Mouse (Mus musculus) neural tube, embryonic 13.5 days (tissue): ENCODE results near the gene Arl15. TPM values are rescaled to one million over a fixed set of nuclear protein-coding genes. Genes with fewer than 3 reads are reported as not detected.

Source experiments
- ATAC-seq: fragments of 200-750 bp; cut with Nextera tagmentation; 2 replicates; pipeline ENCODE4 v1.8.0; 2017; ENCODE audit warnings: low read depth, mild to moderate bottlenecking, moderate TSS enrichment, moderate library complexity
- H3K27ac ChIP-seq: fragments of 300-500 bp; sonication (generic); replicated peaks from 2 replicates; pipeline ENCODE4 v1.5.1; 2015; ENCODE audit warnings: moderate library complexity, mild to moderate bottlenecking, inconsistent platforms
- H3K27me3 ChIP-seq: fragments of 300-500 bp; sonication (generic); 2 replicates; pipeline ENCODE4 v1.6.1; 2015; ENCODE audit warnings: mild to moderate bottlenecking, inconsistent platforms
- H3K36me3 ChIP-seq: fragments of 300-500 bp; sonication (generic); 2 replicates; pipeline ENCODE4 v1.6.1; 2015; ENCODE audit warnings: mild to moderate bottlenecking, inconsistent platforms
- H3K4me1 ChIP-seq: fragments of 300-500 bp; sonication (generic); replicated peaks from 2 replicates; pipeline ENCODE4 v1.6.1; 2015; ENCODE audit warnings: inconsistent platforms
- H3K4me2 ChIP-seq: fragments of 300-500 bp; sonication (generic); 2 replicates; pipeline ENCODE4 v1.6.1; 2015; ENCODE audit warnings: inconsistent platforms, mild to moderate bottlenecking, moderate library complexity
- H3K4me3 ChIP-seq: fragments of 300-500 bp; sonication (generic); 2 replicates; pipeline ENCODE4 v1.5.1; 2015; ENCODE audit warnings: mild to moderate bottlenecking, inconsistent platforms
- H3K9ac ChIP-seq: fragments of 300-500 bp; sonication (generic); 2 replicates; pipeline ENCODE4 v1.6.1; 2015; ENCODE audit warnings: moderate library complexity, mild to moderate bottlenecking, inconsistent platforms
- H3K9me3 ChIP-seq: fragments of 300-500 bp; sonication (generic); 2 replicates; pipeline ENCODE4 v1.6.1; 2016; ENCODE audit warnings: inconsistent platforms
- WGBS: fragments of 180-500 bp; shearing (Covaris S2); methylation state at CpG from one replicate; pipeline ENCODE4 v1.1.7; 2015; 5-methylcytosine and 5-hydroxymethylcytosine counted together
- polyA plus RNA-seq: library from polyadenylated mRNA; unstranded; fragments of >200 nt; fragmentation: Nextera tagmentation; extraction: Ambion mirVana; gene quantifications from 2 replicates; pipeline ENCODE4 v1.2.1, GENCODE M21; 2015

The Arl15 gene
- polyA plus RNA-seq, 1 experiment from 2014 or later, result 14.8 TPM

DNA sequence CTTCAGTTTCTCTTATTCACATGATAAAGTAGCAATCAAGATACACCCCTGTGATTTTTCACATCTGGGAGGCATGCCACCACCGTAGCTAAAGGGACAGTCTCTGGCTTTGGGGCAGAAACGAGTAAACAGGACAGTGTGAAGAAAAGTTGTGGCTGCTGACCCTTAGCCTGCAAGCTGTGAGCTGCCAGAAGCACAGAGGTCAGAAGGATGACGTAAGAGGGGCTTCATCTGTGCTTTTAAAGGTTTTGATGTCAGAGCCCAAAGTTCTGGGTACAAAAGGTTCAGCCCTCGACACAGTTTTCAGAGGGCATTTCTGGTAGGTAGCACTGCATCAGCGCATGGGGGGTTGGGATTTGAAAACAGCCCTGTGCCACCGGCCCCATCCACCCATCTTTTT, 266.0 kb downstream of the Arl15 start:
- H3K4me2 ChIP-seq, result no peak overlapping the region
- no peak for ATAC-seq
- no peaks in the 10 kb centered on the region for H3K4me1 ChIP-seq
- H3K36me3 ChIP-seq, result no peaks in the 10 kb centered on the region
- no peak overlapping the region for H3K27ac ChIP-seq
- WGBS, result 80% methylated on average over 6 of the region's 6 CpGs
- H3K9ac ChIP-seq, result no peak overlapping the region
- H3K9me3 ChIP-seq, result no peaks in the 10 kb centered on the region
- no peak overlapping the region for H3K4me3 ChIP-seq
- no peaks in the 10 kb centered on the region for H3K27me3 ChIP-seq

DNA sequence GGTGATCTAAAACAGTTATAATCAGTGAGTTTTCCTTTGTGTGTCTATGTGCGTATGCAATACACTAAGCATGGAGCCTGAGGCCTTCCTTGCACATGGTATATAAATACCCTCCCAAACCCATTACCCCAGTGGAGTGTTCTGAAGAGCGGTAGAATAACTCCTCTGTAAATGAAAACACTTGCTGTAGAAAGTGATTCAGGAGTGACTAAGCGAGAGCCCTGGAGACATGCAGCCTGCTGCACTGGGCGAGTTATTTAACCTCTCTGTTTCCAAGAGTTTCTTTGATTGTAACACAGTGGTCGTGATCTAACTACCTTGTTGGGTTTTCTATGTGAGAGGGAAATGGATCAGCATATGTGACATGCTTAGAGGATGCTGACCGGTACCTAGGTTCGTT, 266.9 kb downstream of the Arl15 start:
- 89% methylated on average over 7 of the region's 7 CpGs for WGBS
- no peak for ATAC-seq
- H3K4me1 ChIP-seq, result no peaks in the 10 kb centered on the region
- H3K4me2 ChIP-seq, result no peak overlapping the region
- no peak overlapping the region for H3K9ac ChIP-seq
- no peak overlapping the region for H3K27ac ChIP-seq
- no peak overlapping the region for H3K4me3 ChIP-seq
- no peaks in the 10 kb centered on the region for H3K9me3 ChIP-seq
- no peaks in the 10 kb centered on the region for H3K36me3 ChIP-seq
- H3K27me3 ChIP-seq, result no peaks in the 10 kb centered on the region

DNA sequence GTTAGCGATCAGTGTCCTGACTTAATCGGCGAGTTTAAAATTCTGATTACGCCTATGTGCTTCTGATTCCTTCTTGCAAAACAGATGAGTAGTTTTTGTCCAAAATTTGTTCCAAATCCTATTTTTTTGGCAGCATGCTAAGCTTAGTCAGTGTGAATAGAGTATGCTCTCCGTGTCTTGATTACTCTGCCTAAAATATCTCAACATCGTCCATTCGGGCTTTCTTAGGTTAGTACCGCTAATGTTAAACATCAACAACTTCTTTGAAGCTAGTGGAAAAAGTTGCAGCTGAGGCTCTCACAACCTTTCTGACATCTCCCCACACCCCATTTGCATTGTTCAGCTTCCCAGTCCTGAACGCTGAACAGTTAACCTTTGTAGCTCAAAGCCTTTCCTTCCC, 269.8 kb downstream of the Arl15 start:
- no peak overlapping the region for H3K4me3 ChIP-seq
- 85% methylated on average over 9 of the region's 9 CpGs for WGBS
- no peak overlapping the region for H3K4me2 ChIP-seq
- H3K36me3 ChIP-seq, result no peaks in the 10 kb centered on the region
- H3K27ac ChIP-seq, result no peak overlapping the region
- no peaks in the 10 kb centered on the region for H3K9me3 ChIP-seq
- no peaks in the 10 kb centered on the region for H3K4me1 ChIP-seq
- no peaks in the 10 kb centered on the region for H3K27me3 ChIP-seq
- no peak for ATAC-seq
- no peak overlapping the region for H3K9ac ChIP-seq

DNA sequence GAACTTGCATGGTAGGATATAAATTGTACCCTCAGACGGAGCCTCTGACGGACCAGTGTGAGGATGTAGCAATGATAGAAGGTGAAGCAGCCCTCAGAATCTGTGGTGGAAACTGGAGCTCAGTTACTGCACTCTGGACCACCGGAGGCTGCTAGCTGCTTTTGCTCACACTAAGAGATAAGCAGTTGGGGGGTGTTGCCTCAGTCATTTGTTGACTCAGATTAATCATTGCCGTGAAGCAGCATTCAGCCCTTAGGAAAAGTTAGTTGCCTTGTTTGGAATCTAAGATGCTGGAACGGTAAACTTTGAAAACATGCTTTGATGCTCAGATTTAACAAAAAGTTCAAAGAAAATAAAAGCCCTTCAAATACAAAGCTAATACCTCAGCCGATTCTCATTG, 270.7 kb downstream of the Arl15 start:
- 48% methylated on average over 6 of the region's 6 CpGs for WGBS
- Histone ChIP-seq H3K27me3 (no peaks in the 10 kb centered on the region), H3K4me2 (no peak overlapping the region), H3K4me1 (no peaks in the 10 kb centered on the region), H3K27ac (no peak overlapping the region), H3K9ac (no peak overlapping the region), H3K4me3 (no peak overlapping the region), H3K36me3 (no peaks in the 10 kb centered on the region), H3K9me3 (no peaks in the 10 kb centered on the region)
- ATAC-seq, result no peak

DNA sequence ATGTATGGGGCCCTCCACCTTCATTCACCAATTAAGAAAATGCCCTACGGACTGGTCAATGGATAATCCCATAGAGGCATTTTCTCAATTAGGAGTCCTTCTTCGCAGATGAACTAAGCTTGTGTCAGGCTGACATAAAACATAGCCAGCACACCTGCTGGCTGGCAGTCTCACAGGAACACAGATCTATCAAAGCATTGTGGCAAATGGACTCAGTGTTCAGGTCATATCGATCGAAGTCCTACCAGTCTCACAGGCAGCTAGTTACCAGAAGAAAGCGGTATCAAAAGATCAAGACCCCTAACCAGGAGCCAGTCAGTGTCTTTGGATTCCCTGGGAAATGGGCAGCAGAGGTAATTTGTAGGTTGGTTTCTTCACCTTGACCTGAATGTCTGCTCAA, 274.1 kb downstream of the Arl15 start:
- no peak overlapping the region for H3K4me2 ChIP-seq
- no peak overlapping the region for H3K4me3 ChIP-seq
- H3K27me3 ChIP-seq, result no peaks in the 10 kb centered on the region
- H3K9me3 ChIP-seq, result no peaks in the 10 kb centered on the region
- no peak overlapping the region for H3K27ac ChIP-seq
- no peaks in the 10 kb centered on the region for H3K36me3 ChIP-seq
- H3K4me1 ChIP-seq, result no peaks in the 10 kb centered on the region
- ATAC-seq, result no peak
- 85% methylated on average over 5 of the region's 5 CpGs for WGBS
- H3K9ac ChIP-seq, result no peak overlapping the region

DNA sequence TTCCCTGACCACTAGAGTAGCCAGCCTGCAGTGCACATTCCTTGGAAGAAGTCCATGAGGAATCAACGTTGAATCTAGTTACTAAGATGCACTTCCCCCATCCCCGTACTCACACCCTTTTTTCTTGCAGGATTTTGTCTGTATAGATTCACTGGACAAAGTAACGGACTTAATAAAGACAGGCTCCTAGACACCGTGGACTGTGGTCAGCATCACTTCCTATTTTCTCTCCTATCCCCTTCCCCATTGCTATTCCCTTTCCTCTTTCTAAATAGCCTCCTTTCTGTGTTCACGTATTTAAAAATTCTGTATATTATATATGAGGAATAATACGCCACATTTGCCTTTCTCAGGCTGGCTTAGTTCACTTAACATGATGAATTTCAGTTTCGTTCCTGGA, 277.1 kb downstream of the Arl15 start:
- 92% methylated on average over 7 of the region's 7 CpGs for WGBS
- Histone ChIP-seq H3K9me3 (no peaks in the 10 kb centered on the region), H3K4me3 (no peak overlapping the region), H3K9ac (no peak overlapping the region), H3K4me2 (no peak overlapping the region), H3K4me1 (no peaks in the 10 kb centered on the region; the same call in 1 of the 2 replicates), H3K27me3 (no peaks in the 10 kb centered on the region), H3K27ac (no peak overlapping the region), H3K36me3 (no peaks in the 10 kb centered on the region)
- ATAC-seq, result no peak

DNA sequence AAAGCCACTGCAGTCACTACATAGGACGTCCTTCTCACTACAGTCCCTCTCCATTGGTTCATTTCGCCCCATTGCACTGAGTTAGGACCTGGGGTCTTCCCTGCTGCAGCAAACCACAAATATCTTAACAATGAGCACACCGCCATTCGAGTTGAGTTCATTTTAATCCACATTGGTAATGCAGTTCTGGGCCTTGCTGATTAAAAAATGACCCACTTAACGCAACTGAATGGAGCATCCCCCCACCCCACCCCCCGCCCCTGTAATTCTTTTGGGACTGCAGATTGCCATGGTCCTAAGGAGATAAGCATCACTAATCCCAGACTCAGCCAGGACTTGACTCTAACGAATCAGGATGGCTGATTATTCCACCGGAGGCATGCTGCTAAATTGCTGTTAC, 280.2 kb downstream of the Arl15 start:
- H3K4me2 ChIP-seq, result no peak overlapping the region
- no peak overlapping the region for H3K4me3 ChIP-seq
- ATAC-seq, result no peak
- H3K9ac ChIP-seq, result no peak overlapping the region
- peaks cover 13% of the 10 kb centered on the region for H3K4me1 ChIP-seq
- H3K36me3 ChIP-seq, result no peaks in the 10 kb centered on the region
- H3K27me3 ChIP-seq, result no peaks in the 10 kb centered on the region
- no peak overlapping the region for H3K27ac ChIP-seq
- WGBS, result 50% methylated on average over 8 of the region's 8 CpGs
- no peaks in the 10 kb centered on the region for H3K9me3 ChIP-seq

DNA sequence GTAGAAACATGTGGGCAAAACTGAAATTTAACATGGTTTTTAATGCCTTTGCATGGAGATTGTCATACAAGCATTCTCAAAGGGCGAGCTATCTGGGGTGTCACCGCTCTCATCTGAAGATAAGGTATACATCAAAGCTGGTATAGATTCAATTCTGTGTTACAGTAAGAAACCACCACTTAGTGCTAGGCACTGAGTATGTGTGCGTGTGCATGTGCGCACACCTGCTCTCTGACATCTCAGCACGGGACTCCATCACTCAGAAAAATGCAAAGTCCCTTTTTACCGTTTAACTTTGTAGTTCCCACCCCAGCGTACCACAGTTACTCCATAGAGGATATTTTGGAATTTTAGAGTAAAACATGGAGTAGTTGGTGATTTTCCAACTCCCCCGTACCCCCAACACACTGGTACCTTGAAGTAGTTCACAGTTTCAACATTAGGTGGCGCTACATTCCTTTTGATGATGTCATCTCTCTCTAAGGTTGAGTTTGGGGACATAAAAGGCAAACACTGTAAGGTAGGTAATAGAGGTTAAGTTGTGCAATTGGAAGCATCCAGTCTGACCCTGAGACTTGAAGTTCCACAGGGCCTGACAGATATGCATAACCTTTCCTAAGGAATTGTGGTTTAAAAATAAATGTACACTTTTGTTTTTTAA, 281.5 kb downstream of the Arl15 start:
- Histone ChIP-seq H3K9me3 (no peaks in the 10 kb centered on the region), H3K27ac (no peak overlapping the region), H3K27me3 (no peaks in the 10 kb centered on the region), H3K4me2 (no peak overlapping the region), H3K4me1 (peaks cover 13% of the 10 kb centered on the region), H3K9ac (no peak overlapping the region), H3K36me3 (no peaks in the 10 kb centered on the region), H3K4me3 (no peak overlapping the region)
- WGBS, result 70% methylated on average over 9 of the region's 9 CpGs
- ATAC-seq, result no peak

DNA sequence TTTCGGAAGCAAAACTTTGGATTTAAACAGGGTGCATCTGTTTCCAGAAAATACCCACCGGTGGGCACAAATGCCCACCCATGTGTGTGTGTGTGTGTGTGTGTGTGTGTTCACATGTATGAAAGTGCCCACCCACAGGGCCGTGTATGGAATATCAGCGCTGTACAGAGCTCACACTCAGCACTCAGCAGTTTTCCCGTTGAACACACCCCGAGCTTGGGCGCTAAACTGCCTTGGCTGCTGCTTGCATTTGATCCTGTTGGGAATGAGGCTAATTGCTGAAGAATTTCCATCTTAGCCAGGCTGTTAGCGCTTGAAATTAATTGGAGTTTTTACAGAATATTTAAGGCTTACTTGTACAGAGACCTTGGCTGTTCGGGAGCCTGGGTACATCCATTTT, 282.9 kb downstream of the Arl15 start:
- Histone ChIP-seq H3K9me3 (no peaks in the 10 kb centered on the region), H3K27me3 (no peaks in the 10 kb centered on the region), H3K4me3 (no peak overlapping the region), H3K4me2 (no peak overlapping the region), H3K9ac (no peak overlapping the region), H3K36me3 (no peaks in the 10 kb centered on the region), H3K27ac (no peak overlapping the region), H3K4me1 (peaks cover 13% of the 10 kb centered on the region)
- WGBS, result 77% methylated on average over 9 of the region's 9 CpGs
- no peak for ATAC-seq

DNA sequence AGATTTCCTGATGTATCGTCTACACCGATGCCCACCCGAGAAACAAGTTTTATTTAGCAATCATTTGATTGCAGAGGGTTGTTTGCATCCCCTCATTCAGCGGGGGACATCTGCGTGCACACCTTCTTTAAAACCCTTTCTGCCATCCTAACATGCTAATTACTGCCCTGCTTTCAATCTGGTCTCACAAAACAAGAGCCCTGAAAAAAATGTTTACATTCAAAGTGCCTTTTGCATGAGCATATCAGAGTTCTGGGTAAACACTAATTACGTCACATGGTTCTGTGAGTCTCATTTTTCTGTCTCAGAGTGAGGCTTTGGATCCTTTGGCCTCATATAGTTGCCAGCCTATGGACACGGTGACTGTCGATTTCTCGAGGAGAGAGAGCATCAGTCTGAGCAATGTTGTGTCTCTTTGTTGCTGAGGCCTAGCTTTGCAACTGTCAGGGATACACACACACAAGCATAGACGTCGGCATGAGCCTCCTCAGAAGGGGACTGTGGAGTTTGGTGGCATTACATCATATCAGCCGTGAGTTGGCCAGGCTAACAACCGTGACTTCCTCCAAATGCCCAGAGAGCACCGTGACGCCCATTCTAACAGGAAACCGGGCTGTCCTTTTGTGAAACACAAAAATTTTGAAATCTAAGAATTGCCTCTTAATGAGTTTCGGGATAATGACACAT, 283.4 kb downstream of the Arl15 start:
- Histone ChIP-seq H3K27ac (no peak overlapping the region), H3K36me3 (no peaks in the 10 kb centered on the region), H3K27me3 (no peaks in the 10 kb centered on the region), H3K4me1 (peaks cover 13% of the 10 kb centered on the region), H3K9ac (no peak overlapping the region), H3K9me3 (no peaks in the 10 kb centered on the region), H3K4me2 (no peak overlapping the region), H3K4me3 (no peak overlapping the region)
- no peak for ATAC-seq
- 48% methylated on average over 17 of the region's 17 CpGs for WGBS

DNA sequence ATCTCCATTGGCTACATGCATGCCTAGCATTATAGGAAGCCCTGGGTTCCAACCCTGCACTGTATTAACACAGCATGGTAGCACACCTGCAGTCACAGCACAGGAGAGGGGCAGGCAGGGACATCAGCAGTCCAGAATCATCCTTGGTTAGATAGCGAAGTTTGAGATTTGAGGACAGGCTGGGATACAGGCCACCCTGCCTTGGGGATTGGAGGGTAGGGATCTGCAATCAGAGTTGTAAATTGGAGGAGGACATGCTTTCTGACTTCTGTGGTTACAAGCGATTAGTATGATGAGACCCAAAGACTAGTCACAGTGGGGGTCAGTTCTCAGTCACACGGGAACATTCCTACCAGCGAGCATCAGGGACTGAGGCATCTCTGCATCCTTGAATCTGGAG, 284.5 kb downstream of the Arl15 start:
- H3K4me1 ChIP-seq, result peaks cover 13% of the 10 kb centered on the region
- 76% methylated on average over 4 of the region's 4 CpGs for WGBS

DNA sequence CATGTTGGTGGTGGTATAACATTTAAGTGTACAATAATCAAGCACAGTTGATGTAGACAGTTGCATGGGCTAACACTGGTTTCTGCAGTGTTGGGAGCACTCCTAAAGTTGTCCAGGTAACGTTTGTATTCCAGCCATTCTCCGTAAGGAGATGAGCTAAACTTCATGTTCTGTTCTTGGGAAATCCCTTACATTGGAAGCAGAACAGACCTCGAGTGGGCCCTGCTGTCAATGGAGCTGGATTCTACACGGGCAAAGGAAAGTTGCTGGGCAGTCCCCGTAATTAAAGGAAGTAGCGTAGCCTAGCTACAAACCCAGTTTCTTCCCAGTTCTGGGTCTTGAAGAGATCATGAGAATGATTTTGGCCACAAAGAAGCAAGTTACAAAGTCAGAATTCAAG, 285.4 kb downstream of the Arl15 start:
- no peaks in the 10 kb centered on the region for H3K9me3 ChIP-seq
- peaks cover 13% of the 10 kb centered on the region for H3K4me1 ChIP-seq
- H3K27me3 ChIP-seq, result no peaks in the 10 kb centered on the region
- no peak overlapping the region for H3K27ac ChIP-seq
- 88% methylated on average over 6 of the region's 6 CpGs for WGBS
- no peak overlapping the region for H3K4me2 ChIP-seq
- no peaks in the 10 kb centered on the region for H3K36me3 ChIP-seq
- H3K9ac ChIP-seq, result no peak overlapping the region
- H3K4me3 ChIP-seq, result no peak overlapping the region
- no peak for ATAC-seq

More for the DNA sequence above, 284.5 kb downstream of the Arl15 start:
- H3K36me3 ChIP-seq, result no peaks in the 10 kb centered on the region
- no peaks in the 10 kb centered on the region for H3K27me3 ChIP-seq
- H3K9ac ChIP-seq, result no peak overlapping the region
- no peak overlapping the region for H3K4me2 ChIP-seq
- no peaks in the 10 kb centered on the region for H3K9me3 ChIP-seq
- no peak overlapping the region for H3K4me3 ChIP-seq
- H3K27ac ChIP-seq, result no peak overlapping the region
- ATAC-seq, result no peak

DNA sequence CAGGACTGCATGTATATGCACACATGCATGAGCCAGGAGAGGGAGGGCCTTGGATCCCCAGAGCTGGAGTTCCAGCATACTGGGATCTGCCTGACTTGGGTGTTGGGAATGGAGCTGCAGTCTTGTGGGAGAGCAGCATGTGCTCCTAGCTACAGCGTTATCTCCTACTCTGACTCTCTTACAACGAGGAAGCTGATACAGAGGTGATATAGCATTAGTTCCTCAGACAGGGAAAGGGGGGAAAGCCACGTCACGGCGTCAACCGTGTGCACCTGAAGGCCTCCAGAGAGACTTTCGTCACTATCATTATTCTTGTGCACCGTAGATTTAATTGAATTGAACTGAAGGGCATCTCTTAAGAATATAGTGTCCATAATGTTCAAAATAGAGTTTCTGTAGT, 286.2 kb downstream of the Arl15 start:
- Histone ChIP-seq H3K36me3 (no peaks in the 10 kb centered on the region), H3K4me1 (peaks cover 13% of the 10 kb centered on the region), H3K27ac (no peak overlapping the region), H3K27me3 (no peaks in the 10 kb centered on the region), H3K4me2 (no peak overlapping the region), H3K9me3 (no peaks in the 10 kb centered on the region), H3K4me3 (no peak overlapping the region), H3K9ac (no peak overlapping the region)
- no peak for ATAC-seq
- WGBS, result 82% methylated on average over 8 of the region's 8 CpGs
